ENCODE assay signal across 32 mouse cellular contexts in the genomic region with DNA sequence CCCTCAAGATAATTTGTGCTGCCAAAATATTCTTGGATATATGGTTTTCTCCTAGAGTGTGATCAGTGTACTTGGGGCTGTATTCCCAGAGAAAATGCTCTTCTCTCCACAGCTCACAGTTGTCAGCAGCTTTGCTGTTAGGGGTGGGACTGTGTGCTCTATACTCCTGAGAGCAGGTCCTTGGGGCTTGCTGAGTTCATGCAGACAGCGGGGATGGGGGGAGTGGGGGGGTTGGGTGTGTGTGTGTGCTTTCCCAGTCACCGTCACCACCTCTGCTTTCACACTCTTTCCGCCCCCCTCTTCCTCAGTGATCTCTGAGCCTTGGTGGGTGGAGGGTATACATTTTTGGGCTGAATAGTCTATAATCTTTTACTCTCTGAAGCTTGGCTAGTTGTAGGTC. TPM values are rescaled to one million over a fixed set of nuclear protein-coding genes. Genes with fewer than 3 reads are reported as not detected.
DNase-seq lines count a peak whose midpoint lies in the region; ATAC-seq and TF ChIP-seq lines count a peak whose summit lies in the region.
"Had no signal": no experiment of that assay in that cellular context is flagged by ENCODE, and none has a peak within 500 bp of the region (broad histone marks: within the 10 kb centered on the region; RNA-seq: fewer than 3 reads in every experiment).

No protein-coding gene starts in this region.

- no peak for TF ChIP-seq CTCF in midbrain, postnatal 0 days (IDR thresholded peaks at IDR 0.05)

- H3K9me3 ChIP-seq in heart, embryonic 12.5 days (replicated peaks): no peaks in the 10 kb centered on the region
- no peaks in the 10 kb centered on the region for H3K9me3 ChIP-seq in heart, embryonic 10.5 days
- no peaks in the 10 kb centered on the region for H3K9me3 ChIP-seq in midbrain, postnatal 0 days (ENCODE audit: low read length)
- H3K9me3 ChIP-seq: embryonic facial prominence, embryonic 13.5 days; hindbrain, embryonic 10.5 days; hindbrain, embryonic 15.5 days; limb, embryonic 10.5 days; limb, embryonic 15.5 days; liver, embryonic 13.5 days; megakaryocyte, embryonic 14.5 days; midbrain, embryonic 12.5 days had no signal

- no peak overlapping the region for H3K4me3 ChIP-seq in heart, embryonic 12.5 days
- H3K4me3 ChIP-seq in heart, embryonic 10.5 days: no peak overlapping the region
- no peak overlapping the region for H3K4me3 ChIP-seq in midbrain, postnatal 0 days (ENCODE audit: low read depth, low read length)
- H3K4me3 ChIP-seq: embryonic facial prominence, embryonic 13.5 days; hindbrain, embryonic 10.5 days; hindbrain, embryonic 15.5 days; limb, embryonic 10.5 days; limb, embryonic 15.5 days; liver, embryonic 13.5 days; megakaryocyte, embryonic 14.5 days; midbrain, embryonic 12.5 days had no signal

- H3K9ac ChIP-seq in heart, embryonic 12.5 days: no peak overlapping the region
- no peak overlapping the region for H3K9ac ChIP-seq in midbrain, postnatal 0 days (replicated peaks; ENCODE audit: low read length, poor library complexity, severe bottlenecking)
- H3K9ac ChIP-seq: embryonic facial prominence, embryonic 13.5 days; forebrain, postnatal 0 days; hindbrain, embryonic 15.5 days; limb, embryonic 15.5 days; liver, embryonic 13.5 days; midbrain, embryonic 12.5 days had no signal

- no peak overlapping the region for H3K4me2 ChIP-seq in heart, embryonic 12.5 days
- no peak overlapping the region for H3K4me2 ChIP-seq in midbrain, postnatal 0 days (ENCODE audit: low read depth, low read length, poor library complexity, severe bottlenecking)
- H3K4me2 ChIP-seq: embryonic facial prominence, embryonic 13.5 days; hindbrain, embryonic 15.5 days; limb, embryonic 15.5 days; liver, embryonic 13.5 days; midbrain, embryonic 12.5 days had no signal

- 33% methylated on average over 3 of the region's 3 CpGs for WGBS in heart, embryonic 12.5 days
- 45% methylated on average over 3 of the region's 3 CpGs for WGBS in heart, embryonic 10.5 days
- 88% methylated on average over 3 of the region's 3 CpGs for WGBS in midbrain, postnatal 0 days

- H3K27ac ChIP-seq in heart, embryonic 12.5 days (ENCODE audit: poor library complexity, severe bottlenecking): 0 out of 2 replicates have a peak overlapping the region, but pooled peaks have one; percentile 10
- no peak overlapping the region for H3K27ac ChIP-seq in heart, embryonic 10.5 days
- no peak overlapping the region for H3K27ac ChIP-seq in midbrain, postnatal 0 days (ENCODE audit: low read depth, low read length)
- H3K27ac ChIP-seq: embryonic facial prominence, embryonic 13.5 days; hindbrain, embryonic 10.5 days; hindbrain, embryonic 15.5 days; kidney, postnatal 0 days; limb, embryonic 10.5 days; limb, embryonic 15.5 days; liver, embryonic 13.5 days; midbrain, embryonic 12.5 days had no signal

- H3K27me3 ChIP-seq in heart, embryonic 12.5 days (replicated peaks): no peaks in the 10 kb centered on the region
- no peaks in the 10 kb centered on the region for H3K27me3 ChIP-seq in heart, embryonic 10.5 days (ENCODE audit: insufficient read depth, poor library complexity, severe bottlenecking)
- no peaks in the 10 kb centered on the region for H3K27me3 ChIP-seq in midbrain, postnatal 0 days (ENCODE audit: insufficient read depth, low read length)
- H3K27me3 ChIP-seq: embryonic facial prominence, embryonic 13.5 days; hindbrain, embryonic 15.5 days; limb, embryonic 15.5 days; liver, embryonic 13.5 days; megakaryocyte, embryonic 14.5 days; midbrain, embryonic 12.5 days; Patski had no signal

- no peaks in the 10 kb centered on the region for H3K36me3 ChIP-seq in heart, embryonic 12.5 days
- H3K36me3 ChIP-seq in heart, embryonic 10.5 days: 0 out of 2 replicates have a peak, but pooled peaks cover 4% of the 10 kb centered on the region
- H3K36me3 ChIP-seq in midbrain, postnatal 0 days (ENCODE audit: insufficient read depth, low read length): no peaks in the 10 kb centered on the region
- H3K36me3 ChIP-seq: hindbrain, embryonic 15.5 days; limb, embryonic 15.5 days; liver, embryonic 13.5 days; midbrain, embryonic 12.5 days had no signal

- ATAC-seq in heart, embryonic 12.5 days (ENCODE audit: insufficient number of reproducible peaks, low FRiP score): peak; percentile 51; the same call in 1 of the 2 replicates
- ATAC-seq in midbrain, postnatal 0 days (ENCODE audit: low FRiP score): no peak
- ATAC-seq: forebrain, postnatal 0 days; intestine, embryonic 16.5 days; lung, postnatal 0 days; Patski had no signal

- no peak for DNase-seq in heart, embryonic 10.5 days (ENCODE audit: low spot score)
- peak; percentile 63 for DNase-seq in CD4-positive helper T cell, adult 2 months (ENCODE audit: low read depth, low spot score)
- peak; percentile 60 for DNase-seq in CD4-positive, CD25-positive, alpha-beta regulatory T cell, adult 2 months (ENCODE audit: low read depth, low spot score)
- DNase-seq in induced T-regulatory cell, adult 2 months (ENCODE audit: low read depth): peak; percentile 67
- no peak for DNase-seq in midbrain, postnatal 0 days (ENCODE audit: low spot score)
- no peak for DNase-seq in layer of hippocampus, postnatal 36 days
- DNase-seq: adrenal gland, postnatal 25 days; B cell, adult 2 months; cerebellum, adult 18-20 months; cerebellum, postnatal 10 days; forebrain, postnatal 0 days; gastrocnemius, postnatal 36 days; heart, adult 18-20 months; kidney, postnatal 4 days; liver, embryonic 13.5 days; lung, adult 18-20 months; lung, postnatal 4 days had no signal

- peaks cover 53% of the 10 kb centered on the region for H3K4me1 ChIP-seq in heart, embryonic 12.5 days (replicated peaks)
- peaks cover 41% of the 10 kb centered on the region for H3K4me1 ChIP-seq in heart, embryonic 10.5 days
- no peaks in the 10 kb centered on the region for H3K4me1 ChIP-seq in midbrain, postnatal 0 days (ENCODE audit: insufficient read depth, low read length)
- H3K4me1 ChIP-seq: hindbrain, embryonic 10.5 days; hindbrain, embryonic 15.5 days; midbrain, embryonic 12.5 days had no signal

RNA-seq across cellular contexts. Expression of a gene that starts 16.5 kb away (rescaled TPM):
- polyA plus RNA-seq in heart, embryonic 12.5 days (2016; fragmentation: Nextera tagmentation; extraction: Ambion mirVana): 0.17 and 0.29 TPM in 2 replicates
- 0.34 TPM in 1 of 2 replicates, not detected in the other for polyA plus RNA-seq in heart, embryonic 10.5 days (2016; fragmentation: Nextera tagmentation; extraction: Ambion mirVana)
- total RNA-seq in midbrain, postnatal 0 days (2014; rRNA removed): not detected in 2 replicates
- polyA plus RNA-seq in midbrain, postnatal 0 days (2015; fragmentation: Nextera tagmentation; extraction: Ambion mirVana): 0.10 and 0.11 TPM in 2 replicates
- not detected for total RNA-seq in layer of hippocampus, postnatal 36 days (2021)
- total RNA-seq: forebrain, postnatal 0 days; gastrocnemius, postnatal 36 days; layer of hippocampus, adult 8-10 months; layer of hippocampus, postnatal 25 days had no signal
- polyA plus RNA-seq: brain, embryonic 14.5 days; forebrain, postnatal 0 days; liver, embryonic 13.5 days had no signal

RNA-seq across cellular contexts. Expression of a gene that starts 20.7 kb away (rescaled TPM):
- 56.9 and 63.3 TPM in 2 replicates for polyA plus RNA-seq in heart, embryonic 12.5 days (2016; fragmentation: Nextera tagmentation; extraction: Ambion mirVana)
- polyA plus RNA-seq in heart, embryonic 10.5 days (2016; fragmentation: Nextera tagmentation; extraction: Ambion mirVana): 63.4 and 68.7 TPM in 2 replicates
- 39.8 and 43.6 TPM in 2 replicates for total RNA-seq in midbrain, postnatal 0 days (2014; rRNA removed)
- polyA plus RNA-seq in midbrain, postnatal 0 days (2015; fragmentation: Nextera tagmentation; extraction: Ambion mirVana): 50.9 and 51.7 TPM in 2 replicates
- 10 to 100 TPM; 47.8 to 48.9 TPM for total RNA-seq in layer of hippocampus, postnatal 36 days (2021)

Comparison
In these comparisons a context has a peak if more than half of its experiments do, and no peak if none do; other contexts are left out.
1. DNase-seq: peak in CD4-positive helper T cell, adult 2 months (single experiment), CD4-positive, CD25-positive, alpha-beta regulatory T cell, adult 2 months (single experiment) and induced T-regulatory cell, adult 2 months (single experiment); none in heart, embryonic 10.5 days (single experiment), midbrain, postnatal 0 days (single experiment) and layer of hippocampus, postnatal 36 days (0 of 2).